Mouse (Mus musculus) stomach, embryonic 14.5 days (tissue): Measurements from ENCODE around the gene Rpa3. TPM values are rescaled to one million over a fixed set of nuclear protein-coding genes. Genes with fewer than 3 reads are reported as not detected.

Experiments
- ATAC-seq: fragments of 200-750 bp; cut with Nextera tagmentation; 2 replicates; pipeline ENCODE4 v1.8.0; 2017; ENCODE audit warnings: low read depth, moderate TSS enrichment; ENCODE audit not compliant: insufficient number of reproducible peaks, insufficient read depth, low FRiP score
- H3K27ac ChIP-seq: fragments of 300-500 bp; sonication (generic); 2 replicates; pipeline ENCODE4 v1.5.1; 2014; ENCODE audit warnings: mild to moderate bottlenecking, low read length, moderate library complexity, mixed read lengths
- H3K27me3 ChIP-seq: fragments of 300-500 bp; sonication (generic); 2 replicates; pipeline ENCODE4 v1.6.1; 2014; ENCODE audit warnings: low read length, control low read depth, mixed read lengths; ENCODE audit not compliant: control insufficient read depth, insufficient read depth
- H3K36me3 ChIP-seq: fragments of 300-500 bp; sonication (generic); 2 replicates; pipeline ENCODE4 v1.6.1; 2014; ENCODE audit warnings: mild to moderate bottlenecking, control low read depth, low read length, moderate library complexity, mixed read lengths; ENCODE audit not compliant: control insufficient read depth, insufficient read depth
- H3K4me1 ChIP-seq: fragments of 300-500 bp; sonication (generic); 2 replicates; pipeline ENCODE4 v1.6.1; 2014; ENCODE audit warnings: low read length, control low read depth, mixed read lengths; ENCODE audit not compliant: control insufficient read depth, insufficient read depth
- H3K4me2 ChIP-seq: fragments of 300-500 bp; sonication (generic); replicated peaks from 2 replicates; pipeline ENCODE4 v1.6.1; 2014; ENCODE audit warnings: low read depth, low read length, control low read depth
- H3K4me3 ChIP-seq: fragments of 300-500 bp; sonication (generic); 2 replicates; pipeline ENCODE4 v1.5.1; 2014; ENCODE audit warnings: low read depth, low read length, control low read depth
- H3K9ac ChIP-seq: fragments of 300-500 bp; sonication (generic); replicated peaks from 2 replicates; pipeline ENCODE4 v1.6.1; 2014; ENCODE audit warnings: low read depth, mild to moderate bottlenecking, control low read depth, low read length, moderate library complexity, mixed read lengths
- H3K9me3 ChIP-seq: fragments of 300-500 bp; sonication (generic); 2 replicates; pipeline ENCODE4 v1.6.1; 2016; ENCODE audit warnings: low read depth, low read length, control low read depth; ENCODE audit not compliant: control insufficient read depth
- WGBS: fragments of 180-500 bp; shearing (Covaris S2); extraction: QIAGEN DNeasy Blood & Tissue Kit; methylation state at CpG from one replicate; pipeline ENCODE4 v1.1.7; 2014; 5-methylcytosine and 5-hydroxymethylcytosine counted together
- polyA plus RNA-seq: library from polyadenylated mRNA; unstranded; fragments of >200 nt; fragmentation: Nextera tagmentation; extraction: Ambion mirVana; gene quantifications from 2 replicates; pipeline ENCODE4 v1.2.1, GENCODE M21; 2014

Rpa3 gene
- polyA plus RNA-seq, result 152 and 157 TPM in 2 replicates

GRCm38 (mm10) chr6:8259004-8259666, at the start of gene Rpa3, which contains the start of the genes Umad1 and Gm45062:
Rpa3 (minus strand) TSS chr6:8259173.
Umad1 (plus strand) TSS chr6:8259288.
Gm45062 (plus strand) TSS chr6:8259450.
- ATAC-seq, result peak; percentile 100
- Histone ChIP-seq H3K27ac (peak within 1 kb of the TSS; percentile 52; the same call in 1 of the 2 replicates), H3K9ac (peak within 1 kb of the TSS; percentile 73), H3K36me3 (no peaks in the 10 kb centered on the region), H3K4me3 (peak within 1 kb of the TSS; percentile 82), H3K27me3 (no peaks in the 10 kb centered on the region), H3K4me2 (peak within 1 kb of the TSS; percentile 68), H3K4me1 (no peaks in the 10 kb centered on the region), H3K9me3 (no peaks in the 10 kb centered on the region)
- WGBS, result under 1% methylated on average over 64 of the region's 64 CpGs

- H3K4me3 ChIP-seq, result no peak overlapping the region
- no peaks in the 10 kb centered on the region for H3K4me1 ChIP-seq
- H3K4me2 ChIP-seq, result no peak overlapping the region
- 65% methylated on average over 6 of the region's 6 CpGs for WGBS
- ATAC-seq, result no peak
- H3K27me3 ChIP-seq, result no peaks in the 10 kb centered on the region
- H3K27ac ChIP-seq, result no peak overlapping the region
- no peaks in the 10 kb centered on the region for H3K36me3 ChIP-seq
- no peak overlapping the region for H3K9ac ChIP-seq
- no peaks in the 10 kb centered on the region for H3K9me3 ChIP-seq
Observed at GRCm38 (mm10) chr6:8307878-8308775, 49.2 kb upstream of the Rpa3 start.

GRCm38 (mm10) chr6:8299066-8299863, 40.3 kb upstream of the Rpa3 start:
- no peaks in the 10 kb centered on the region for H3K36me3 ChIP-seq
- H3K4me1 ChIP-seq, result no peaks in the 10 kb centered on the region
- H3K4me2 ChIP-seq, result no peak overlapping the region
- no peaks in the 10 kb centered on the region for H3K9me3 ChIP-seq
- H3K9ac ChIP-seq, result no peak overlapping the region
- H3K27ac ChIP-seq, result no peak overlapping the region
- 88% methylated on average over 6 of the region's 6 CpGs for WGBS
- no peak for ATAC-seq
- no peak overlapping the region for H3K4me3 ChIP-seq
- H3K27me3 ChIP-seq, result no peaks in the 10 kb centered on the region

- Histone ChIP-seq H3K4me3 (no peak overlapping the region), H3K27me3 (no peaks in the 10 kb centered on the region), H3K4me1 (no peaks in the 10 kb centered on the region), H3K9me3 (no peaks in the 10 kb centered on the region), H3K9ac (no peak overlapping the region), H3K36me3 (no peaks in the 10 kb centered on the region), H3K4me2 (no peak overlapping the region), H3K27ac (no peak overlapping the region)
- ATAC-seq, result no peak
- 74% methylated on average over 4 of the region's 4 CpGs for WGBS
Observed at GRCm38 (mm10) chr6:8294048-8294784, 35.2 kb upstream of the Rpa3 start.

- Histone ChIP-seq H3K4me2 (no peak overlapping the region), H3K9me3 (no peaks in the 10 kb centered on the region), H3K4me1 (no peaks in the 10 kb centered on the region), H3K36me3 (no peaks in the 10 kb centered on the region), H3K4me3 (no peak overlapping the region), H3K27me3 (no peaks in the 10 kb centered on the region), H3K9ac (no peak overlapping the region), H3K27ac (no peak overlapping the region)
- no peak for ATAC-seq
- 87% methylated on average over 4 of the region's 4 CpGs for WGBS
Observed at GRCm38 (mm10) chr6:8288755-8289580, 30.0 kb upstream of the Rpa3 start.

GRCm38 (mm10) chr6:8286146-8286545, 27.2 kb upstream of the Rpa3 start:
- no peaks in the 10 kb centered on the region for H3K27me3 ChIP-seq
- H3K4me2 ChIP-seq, result no peak overlapping the region
- H3K36me3 ChIP-seq, result no peaks in the 10 kb centered on the region
- 94% methylated on average over 3 of the region's 3 CpGs for WGBS
- H3K4me3 ChIP-seq, result no peak overlapping the region
- no peaks in the 10 kb centered on the region for H3K4me1 ChIP-seq
- H3K27ac ChIP-seq, result no peak overlapping the region
- H3K9me3 ChIP-seq, result no peaks in the 10 kb centered on the region
- no peak for ATAC-seq
- no peak overlapping the region for H3K9ac ChIP-seq

- Histone ChIP-seq H3K36me3 (no peaks in the 10 kb centered on the region), H3K9ac (no peak overlapping the region), H3K4me1 (no peaks in the 10 kb centered on the region), H3K4me2 (no peak overlapping the region), H3K9me3 (no peaks in the 10 kb centered on the region), H3K27me3 (no peaks in the 10 kb centered on the region), H3K4me3 (no peak overlapping the region), H3K27ac (no peak overlapping the region)
- 68% methylated on average over 3 of the region's 3 CpGs for WGBS
- ATAC-seq, result no peak
Observed at GRCm38 (mm10) chr6:8285401-8285960, 26.5 kb upstream of the Rpa3 start.
